Mouse (Mus musculus) ES-Bruce4 (cell line): ENCODE measurements at regions not wholly inside any gene's neighbourhood (a gene's known extent, or its start where the extent isn't known, plus 50 kb on each side); places are given as distances from the start of the nearest gene placed in this dataset.

Source experiments
- H3K27ac ChIP-seq: 2 replicates; pipeline ENCODE4 v1.5.1; 2012; ENCODE audit warnings: low read length, inconsistent platforms; ENCODE audit not compliant: insufficient read depth
- H3K27me3 ChIP-seq: 2 replicates; pipeline ENCODE4 v1.6.1; 2012; ENCODE audit warnings: mild to moderate bottlenecking, low read length, inconsistent platforms; ENCODE audit not compliant: control insufficient read depth, poor library complexity, insufficient read depth, severe bottlenecking
- H3K36me3 ChIP-seq: 2 replicates; pipeline ENCODE4 v1.6.1; 2012; ENCODE audit warnings: inconsistent platforms, mild to moderate bottlenecking, low read length, moderate library complexity; ENCODE audit not compliant: control insufficient read depth, poor library complexity, insufficient read depth, severe bottlenecking
- H3K4me1 ChIP-seq: one replicate; pipeline ENCODE4 v1.8.1; 2011; ENCODE audit warnings: low read length; ENCODE audit not compliant: control insufficient read depth, insufficient read depth
- H3K4me3 ChIP-seq: 2 replicates; pipeline ENCODE4 v1.5.1; 2011; ENCODE audit warnings: low read depth, mild to moderate bottlenecking, low read length
- H3K9ac ChIP-seq: 2 replicates; pipeline ENCODE4 v1.6.1; 2012; ENCODE audit warnings: low read depth, mild to moderate bottlenecking, inconsistent platforms; ENCODE audit not compliant: poor library complexity, severe bottlenecking
- H3K9me3 ChIP-seq: replicated peaks from 2 replicates; pipeline ENCODE4 v1.6.1; 2012; ENCODE audit warnings: mild to moderate bottlenecking, low read length, inconsistent platforms; ENCODE audit not compliant: control insufficient read depth, poor library complexity, insufficient read depth, severe bottlenecking
- CTCF ChIP-seq: IDR thresholded peaks from one replicate; pipeline ENCODE4 v1.8.1; 2011; ENCODE audit warnings: low read depth, low read length
- EP300 ChIP-seq: IDR thresholded peaks from 2 replicates; pipeline ENCODE4 v1.6.1; 2011; ENCODE audit warnings: low read depth, low read length; ENCODE audit not compliant: insufficient read depth
- POLR2A ChIP-seq: IDR thresholded peaks from one replicate; pipeline ENCODE4 v1.8.1; 2011; ENCODE audit warnings: low read length; ENCODE audit not compliant: insufficient read depth

DNA sequence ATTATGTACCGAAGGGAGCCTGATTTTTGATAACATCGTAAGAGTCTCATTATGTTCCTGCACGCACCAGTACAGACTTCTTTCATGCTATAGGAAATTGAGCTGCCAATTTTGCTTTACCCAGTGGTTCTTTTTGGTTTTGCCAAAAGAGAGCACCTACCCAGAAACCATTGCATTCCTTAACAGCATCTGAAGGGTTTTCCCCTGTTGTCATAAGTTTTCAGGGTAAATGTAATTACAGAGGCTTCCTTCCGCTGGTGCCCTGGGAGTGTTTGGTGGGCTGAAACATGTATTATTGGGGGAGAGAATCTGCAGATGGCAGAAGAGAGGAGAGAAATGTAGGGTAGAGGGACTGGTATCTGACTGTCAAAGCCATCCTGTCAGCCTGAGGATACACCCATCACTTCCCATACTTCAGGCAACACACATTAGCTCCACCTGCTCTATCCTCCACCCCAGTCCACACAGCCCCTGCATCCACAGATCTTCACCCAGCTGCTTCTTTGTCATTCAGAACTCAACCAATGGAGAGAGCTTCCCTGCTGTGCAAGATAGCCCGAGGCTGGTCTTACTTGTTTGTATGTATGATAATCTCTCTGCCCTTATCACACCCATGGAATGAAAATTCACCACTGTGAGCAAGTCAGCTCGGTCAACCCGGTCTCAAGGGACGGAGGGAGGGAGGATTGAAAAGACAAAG lies 71.1 kb upstream of the Npas2 start:
- no peaks in the 10 kb centered on the region for H3K36me3 ChIP-seq
- no peaks in the 10 kb centered on the region for H3K27me3 ChIP-seq
- TF ChIP-seq CTCF (no peak), EP300 (peak; percentile 91)
- H3K27ac ChIP-seq, result no peak overlapping the region
- no peak overlapping the region for H3K4me3 ChIP-seq
- peaks cover 2% of the 10 kb centered on the region for H3K4me1 ChIP-seq
- no peak overlapping the region for H3K9ac ChIP-seq
- peaks cover 7% of the 10 kb centered on the region for H3K9me3 ChIP-seq

DNA sequence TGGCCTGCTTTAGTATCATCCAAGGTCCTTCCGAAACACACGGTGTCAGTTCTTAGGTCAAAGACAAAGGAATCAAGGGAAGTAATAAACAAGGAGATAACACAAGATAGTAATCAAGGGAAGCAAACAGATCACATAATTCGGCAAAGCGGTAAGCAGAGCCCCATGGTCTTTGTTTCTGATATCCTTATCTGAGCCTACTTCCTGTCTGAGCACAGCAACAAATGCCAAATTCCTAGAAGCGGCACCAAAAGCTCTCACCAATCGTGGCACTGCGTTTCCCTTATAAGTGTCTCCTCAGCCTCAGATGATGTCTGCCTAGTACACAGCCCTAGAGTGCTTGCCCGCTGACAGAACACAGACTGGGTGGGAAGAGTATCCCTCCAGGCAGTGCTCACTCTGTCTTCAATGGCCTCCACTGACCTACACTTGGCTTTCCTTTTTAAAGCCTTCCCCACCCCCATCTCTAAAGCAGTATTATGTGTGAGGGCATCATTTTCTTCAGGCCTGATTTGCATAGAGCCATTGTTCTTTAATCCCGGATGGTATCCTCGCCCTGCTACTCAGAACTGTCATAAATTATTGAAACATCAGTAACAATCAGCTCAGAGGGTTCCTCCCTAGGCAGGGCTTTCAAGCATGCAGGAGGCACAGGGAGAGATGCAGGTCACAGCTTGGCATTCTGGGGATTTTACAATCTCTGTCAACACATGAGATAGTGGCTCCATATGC lies 70.3 kb upstream of the Npas2 start:
- H3K9me3 ChIP-seq, result peaks cover 7% of the 10 kb centered on the region
- 0 out of 2 replicates have a peak overlapping the region, but pooled peaks have one; percentile 16 for H3K27ac ChIP-seq
- no peaks in the 10 kb centered on the region for H3K27me3 ChIP-seq
- TF ChIP-seq POLR2A (no peak), EP300 (no peak), CTCF (no peak)
- H3K9ac ChIP-seq, result no peak overlapping the region
- no peaks in the 10 kb centered on the region for H3K36me3 ChIP-seq
- H3K4me3 ChIP-seq, result no peak overlapping the region
- H3K4me1 ChIP-seq, result peaks cover 2% of the 10 kb centered on the region

DNA sequence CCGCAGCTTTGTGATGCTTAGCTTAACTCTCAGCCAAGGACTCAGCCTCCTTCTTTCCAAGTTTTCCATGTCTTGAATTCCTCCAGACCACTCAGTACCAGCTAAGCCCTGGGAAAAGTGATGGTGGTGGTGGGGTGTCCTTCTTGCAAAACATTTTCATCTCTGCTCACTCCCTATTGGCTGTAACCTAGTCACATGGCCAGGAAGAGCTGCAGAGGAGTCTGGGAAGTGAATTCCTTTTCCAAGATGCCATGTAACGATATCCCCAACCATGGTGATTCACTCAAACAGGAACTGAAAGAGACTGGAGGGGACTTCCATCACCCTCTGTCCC lies 69.8 kb upstream of the Npas2 start:
- peaks cover 7% of the 10 kb centered on the region for H3K9me3 ChIP-seq
- no peak overlapping the region for H3K27ac ChIP-seq
- no peak overlapping the region for H3K9ac ChIP-seq
- H3K36me3 ChIP-seq, result no peaks in the 10 kb centered on the region
- H3K27me3 ChIP-seq, result no peaks in the 10 kb centered on the region
- TF ChIP-seq POLR2A, result no peak
- TF ChIP-seq CTCF, result no peak
- TF ChIP-seq EP300, result no peak
- no peak overlapping the region for H3K4me3 ChIP-seq
- H3K4me1 ChIP-seq, result peaks cover 2% of the 10 kb centered on the region

DNA sequence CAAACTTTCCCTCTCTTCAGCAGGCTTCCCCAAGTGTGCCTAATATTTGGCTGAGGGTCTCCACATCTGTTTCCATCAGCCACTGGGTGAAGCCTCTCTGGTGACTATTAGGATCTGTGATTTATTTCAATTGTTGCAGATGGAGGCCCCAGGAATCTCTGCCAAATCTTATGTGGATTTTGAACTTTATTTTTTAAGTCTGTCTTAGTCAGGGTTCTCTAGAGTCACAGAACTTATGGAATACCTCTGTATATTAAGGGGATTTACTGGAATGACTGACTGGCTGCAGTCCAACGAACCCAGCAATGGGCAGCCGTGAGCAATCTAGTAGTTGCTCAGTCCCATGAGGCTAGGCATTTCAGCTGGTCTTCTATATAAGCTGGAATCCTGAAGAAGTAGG lies 59.0 kb upstream of the Npas2 start:
- Histone ChIP-seq H3K9ac (no peak overlapping the region), H3K4me3 (no peak overlapping the region), H3K27ac (no peak overlapping the region), H3K36me3 (no peaks in the 10 kb centered on the region), H3K9me3 (peaks cover 3% of the 10 kb centered on the region; the same call in 1 of the 2 replicates), H3K27me3 (no peaks in the 10 kb centered on the region), H3K4me1 (no peaks in the 10 kb centered on the region)
- TF ChIP-seq POLR2A, result no peak
- TF ChIP-seq CTCF, result no peak
- no peak for TF ChIP-seq EP300

DNA sequence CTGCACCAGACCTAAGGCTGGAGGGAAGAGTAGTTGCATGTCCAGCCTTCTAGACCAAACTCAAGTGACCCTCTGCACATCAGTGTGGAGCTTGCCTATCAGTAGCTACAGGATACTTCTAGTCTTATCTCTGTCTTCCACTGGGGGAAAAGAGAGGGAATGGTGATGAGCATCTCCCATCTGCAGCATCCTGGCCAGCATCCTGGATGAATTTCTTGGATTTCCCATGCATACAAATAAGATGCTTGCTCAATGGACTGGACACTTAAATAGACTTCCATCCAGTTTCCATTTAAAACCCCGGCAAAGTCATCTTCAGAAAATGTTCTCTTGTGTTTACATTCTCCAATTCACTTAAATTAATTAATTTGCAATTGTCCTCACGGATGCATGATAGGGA lies 50.5 kb upstream of the Npas2 start:
- H3K4me1 ChIP-seq, result no peaks in the 10 kb centered on the region
- no peaks in the 10 kb centered on the region for H3K27me3 ChIP-seq
- H3K9ac ChIP-seq, result no peak overlapping the region
- peaks cover 2% of the 10 kb centered on the region; the same call in 1 of the 2 replicates for H3K9me3 ChIP-seq
- no peak overlapping the region for H3K27ac ChIP-seq
- no peak overlapping the region for H3K4me3 ChIP-seq
- no peaks in the 10 kb centered on the region for H3K36me3 ChIP-seq
- TF ChIP-seq POLR2A, result no peak
- no peak for TF ChIP-seq EP300
- no peak for TF ChIP-seq CTCF

DNA sequence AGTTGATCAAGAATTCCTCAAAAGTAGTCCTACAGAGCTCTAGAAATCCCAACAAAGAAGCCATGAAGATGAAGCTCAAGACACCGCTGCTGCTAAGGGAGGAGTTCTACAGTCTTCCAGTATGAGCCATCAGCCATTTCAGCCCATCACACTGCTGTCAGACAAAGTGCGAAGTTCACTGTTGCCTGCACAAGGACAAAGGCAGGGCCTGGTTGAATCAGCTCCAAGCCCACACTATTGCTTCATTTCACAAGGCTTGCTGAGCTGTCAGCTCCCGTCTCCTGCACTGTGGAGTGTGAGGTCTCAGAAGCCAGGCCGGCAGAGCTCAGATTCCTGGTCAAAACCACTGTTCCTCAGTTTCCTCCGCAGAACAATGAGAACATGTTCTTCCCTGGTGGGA lies 49.9 kb upstream of the Npas2 start:
- no peak overlapping the region for H3K9ac ChIP-seq
- H3K4me3 ChIP-seq, result no peak overlapping the region
- TF ChIP-seq EP300 (no peak), CTCF (no peak), POLR2A (no peak)
- H3K27me3 ChIP-seq, result no peaks in the 10 kb centered on the region
- no peak overlapping the region for H3K27ac ChIP-seq
- H3K36me3 ChIP-seq, result no peaks in the 10 kb centered on the region
- no peaks in the 10 kb centered on the region for H3K4me1 ChIP-seq
- H3K9me3 ChIP-seq, result no peaks in the 10 kb centered on the region
